8 mouse cellular contexts compared by ENCODE assay signal in the genomic region with DNA sequence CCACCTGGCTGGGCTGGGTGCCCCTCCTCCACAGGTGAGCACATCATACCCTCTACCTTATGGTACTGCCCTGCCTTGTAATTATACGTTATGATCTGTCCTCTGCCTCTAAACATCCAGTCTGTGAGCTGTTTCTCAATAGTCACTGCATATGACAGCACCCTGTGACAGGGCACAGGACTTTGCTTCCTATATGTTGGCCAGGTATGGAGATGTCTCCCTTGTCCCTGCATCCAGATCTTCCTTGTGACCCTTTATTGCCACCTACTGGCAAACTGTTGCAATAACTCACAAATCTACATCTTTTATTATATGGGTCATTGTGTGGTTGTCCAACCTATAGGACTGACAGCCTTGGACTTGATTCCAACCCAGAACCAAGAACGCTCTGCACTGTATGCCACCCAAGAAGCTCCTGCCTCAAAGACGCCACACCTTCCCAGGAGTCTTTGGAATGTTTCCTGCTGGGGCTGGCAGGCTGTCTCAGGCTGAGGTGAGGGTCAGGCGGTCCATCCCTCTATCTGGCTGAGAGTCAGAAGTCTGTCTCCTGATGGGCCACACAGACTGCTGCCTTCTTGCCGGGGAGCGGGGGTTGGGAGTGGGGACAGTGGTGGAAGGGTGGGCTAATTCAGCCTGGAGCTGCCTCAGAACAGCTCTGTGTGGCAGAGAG. TPM values are rescaled to one million over a fixed set of nuclear protein-coding genes. Genes with fewer than 3 reads are reported as not detected.
DNase-seq lines count a peak whose midpoint lies in the region; ATAC-seq and TF ChIP-seq lines count a peak whose summit lies in the region.

No protein-coding gene starts in this region.

- H3K4me3 ChIP-seq in thymus, adult 2 months (ENCODE audit: control insufficient read depth, insufficient read depth, low read length): no peak overlapping the region
- no peak overlapping the region for H3K4me3 ChIP-seq in forebrain, embryonic 15.5 days
- no peak overlapping the region for H3K4me3 ChIP-seq in intestine, postnatal 0 days (ENCODE audit: low read depth, low read length)
- H3K4me3 ChIP-seq in limb, embryonic 14.5 days (replicated peaks; ENCODE audit: low read length): no peak overlapping the region
- H3K4me3 ChIP-seq in neural tube, embryonic 11.5 days (ENCODE audit: low read depth, low read length): no peak overlapping the region

- DNase-seq in thymus, adult 2 months: peak; percentile 4
- no peak for DNase-seq in thymus, postnatal 4 days
- DNase-seq in cerebellum, adult 11 months: peak; percentile 38
- peak; percentile 67 for DNase-seq in limb, embryonic 14.5 days (ENCODE audit: low spot score)
- DNase-seq in neural tube, embryonic 11.5 days (ENCODE audit: low spot score): peak; percentile 19
- DNase-seq in natural killer cell, adult 2 months (ENCODE audit: low spot score in 2 of 2): no peak

- H3K4me1 ChIP-seq in thymus, adult 2 months (replicated peaks; ENCODE audit: control insufficient read depth, insufficient read depth, low read length): no peaks in the 10 kb centered on the region
- peaks cover 6% of the 10 kb centered on the region for H3K4me1 ChIP-seq in forebrain, embryonic 15.5 days
- H3K4me1 ChIP-seq in intestine, postnatal 0 days (replicated peaks; ENCODE audit: control insufficient read depth, insufficient read depth, low read length): no peaks in the 10 kb centered on the region
- H3K4me1 ChIP-seq in limb, embryonic 14.5 days (ENCODE audit: control insufficient read depth, insufficient read depth, low read length): no peaks in the 10 kb centered on the region
- peaks cover 4% of the 10 kb centered on the region; the same call in 1 of the 2 replicates for H3K4me1 ChIP-seq in neural tube, embryonic 11.5 days (ENCODE audit: control insufficient read depth, insufficient read depth, low read length)

- WGBS in thymus, adult 2 months: 65% methylated on average over 6 of the region's 6 CpGs
- 47% methylated on average over 6 of the region's 6 CpGs for WGBS in forebrain, embryonic 15.5 days
- 42% methylated on average over 6 of the region's 6 CpGs for WGBS in intestine, postnatal 0 days
- 39% methylated on average over 5 of the region's 6 CpGs for WGBS in limb, embryonic 14.5 days
- WGBS in neural tube, embryonic 11.5 days: 46% methylated on average over 6 of the region's 6 CpGs

- H3K9me3 ChIP-seq in forebrain, embryonic 15.5 days: no peaks in the 10 kb centered on the region
- no peaks in the 10 kb centered on the region for H3K9me3 ChIP-seq in intestine, postnatal 0 days (ENCODE audit: control insufficient read depth)
- H3K9me3 ChIP-seq in limb, embryonic 14.5 days (ENCODE audit: control insufficient read depth, low read length): no peaks in the 10 kb centered on the region
- H3K9me3 ChIP-seq in neural tube, embryonic 11.5 days (ENCODE audit: control insufficient read depth, low read length): no peaks in the 10 kb centered on the region

- H3K27ac ChIP-seq in thymus, adult 2 months (ENCODE audit: control insufficient read depth, insufficient read depth, low read length): no peak overlapping the region
- no peak overlapping the region for H3K27ac ChIP-seq in forebrain, embryonic 15.5 days (replicated peaks)
- H3K27ac ChIP-seq in intestine, postnatal 0 days (ENCODE audit: low read depth, low read length): no peak overlapping the region
- no peak overlapping the region for H3K27ac ChIP-seq in limb, embryonic 14.5 days (replicated peaks; ENCODE audit: low read depth, low read length)
- no peak overlapping the region for H3K27ac ChIP-seq in neural tube, embryonic 11.5 days (ENCODE audit: low read depth, low read length)

- no peak overlapping the region for H3K4me2 ChIP-seq in forebrain, embryonic 15.5 days (replicated peaks)
- no peak overlapping the region for H3K4me2 ChIP-seq in intestine, postnatal 0 days (replicated peaks; ENCODE audit: low read depth)
- H3K4me2 ChIP-seq in limb, embryonic 14.5 days (replicated peaks; ENCODE audit: low read depth, low read length, severe bottlenecking): no peak overlapping the region
- no peak overlapping the region for H3K4me2 ChIP-seq in neural tube, embryonic 11.5 days (ENCODE audit: low read depth)

- TF ChIP-seq POLR2A in thymus, adult 2 months (IDR thresholded peaks at IDR 0.05; ENCODE audit: control insufficient read depth, extremely low read depth, insufficient read depth, low read length, poor library complexity): no peak
- TF ChIP-seq POLR2A in limb, embryonic 14.5 days (IDR thresholded peaks at IDR 0.05; ENCODE audit: borderline replicate concordance, extremely low read depth, insufficient read depth, insufficient read length): no peak

- H3K27me3 ChIP-seq in thymus, adult 2 months (ENCODE audit: control insufficient read depth, insufficient read depth, low read length): no peaks in the 10 kb centered on the region
- H3K27me3 ChIP-seq in forebrain, embryonic 15.5 days: no peaks in the 10 kb centered on the region
- H3K27me3 ChIP-seq in intestine, postnatal 0 days (replicated peaks; ENCODE audit: control insufficient read depth, insufficient read depth, low read length): no peaks in the 10 kb centered on the region
- no peaks in the 10 kb centered on the region for H3K27me3 ChIP-seq in limb, embryonic 14.5 days (ENCODE audit: control insufficient read depth, insufficient read depth, low read length)
- no peaks in the 10 kb centered on the region for H3K27me3 ChIP-seq in neural tube, embryonic 11.5 days (ENCODE audit: control insufficient read depth, insufficient read depth, low read length)

- H3K36me3 ChIP-seq in thymus, adult 2 months (ENCODE audit: control insufficient read depth, insufficient read depth, low read length): no peaks in the 10 kb centered on the region
- no peaks in the 10 kb centered on the region for H3K36me3 ChIP-seq in forebrain, embryonic 15.5 days
- no peaks in the 10 kb centered on the region for H3K36me3 ChIP-seq in intestine, postnatal 0 days (ENCODE audit: control insufficient read depth, insufficient read depth)
- no peaks in the 10 kb centered on the region for H3K36me3 ChIP-seq in limb, embryonic 14.5 days (ENCODE audit: control insufficient read depth, insufficient read depth, low read length)
- H3K36me3 ChIP-seq in neural tube, embryonic 11.5 days (ENCODE audit: control insufficient read depth, insufficient read depth, low read length): no peaks in the 10 kb centered on the region

- TF ChIP-seq CTCF in thymus, adult 2 months (IDR thresholded peaks at IDR 0.05; ENCODE audit: borderline replicate concordance, control insufficient read depth, extremely low read depth, insufficient read depth, low read length, poor library complexity): no peak
- peak; percentile 98 for TF ChIP-seq CTCF in intestine, postnatal 0 days (IDR thresholded peaks at IDR 0.05; ENCODE audit: low read depth)

- peak; percentile 84 for ATAC-seq in forebrain, embryonic 15.5 days (replicated peaks)
- ATAC-seq in intestine, postnatal 0 days: peak; percentile 97
- peak; percentile 69; the same call in 1 of the 2 replicates for ATAC-seq in limb, embryonic 14.5 days (ENCODE audit: low FRiP score, low read depth)
- peak; percentile 43 for ATAC-seq in neural tube, embryonic 11.5 days (ENCODE audit: insufficient read depth, low FRiP score, low TSS enrichment)

- no peak overlapping the region for H3K9ac ChIP-seq in forebrain, embryonic 15.5 days (replicated peaks)
- no peak overlapping the region for H3K9ac ChIP-seq in intestine, postnatal 0 days (ENCODE audit: low read depth, low read length)
- no peak overlapping the region for H3K9ac ChIP-seq in limb, embryonic 14.5 days (ENCODE audit: low read depth, low read length, severe bottlenecking)
- H3K9ac ChIP-seq in neural tube, embryonic 11.5 days (ENCODE audit: low read length): no peak overlapping the region

RNA-seq across cellular contexts. Expression of a gene that starts 46.2 kb away (rescaled TPM):
- 0.78 and 0.84 TPM in 2 replicates for polyA plus RNA-seq in thymus, adult 2 months (2012; rRNA removed)
- 17.1 and 18.1 TPM in 2 replicates for polyA plus RNA-seq in forebrain, embryonic 15.5 days (2015; fragmentation: Nextera tagmentation; extraction: Ambion mirVana)
- polyA plus RNA-seq in intestine, postnatal 0 days (2015; fragmentation: Nextera tagmentation; extraction: Ambion mirVana): 1.1 and 1.2 TPM in 2 replicates
- polyA plus RNA-seq in limb, embryonic 14.5 days (2012; rRNA removed): 1.6 and 1.9 TPM in 2 replicates
- 2.0 and 2.9 TPM in 2 replicates for polyA plus RNA-seq in limb, embryonic 14.5 days (2014; fragmentation: Nextera tagmentation; extraction: Ambion mirVana)
- 4.4 and 4.5 TPM in 2 replicates for polyA plus RNA-seq in neural tube, embryonic 11.5 days (2014; fragmentation: Nextera tagmentation; extraction: Ambion mirVana)

Comparison
In these comparisons a context has a peak if more than half of its experiments do, and no peak if none do; other contexts are left out.
1. DNase-seq: peak in thymus, adult 2 months (single experiment), cerebellum, adult 11 months (single experiment), limb, embryonic 14.5 days (single experiment) and neural tube, embryonic 11.5 days (single experiment); none in thymus, postnatal 4 days (single experiment) and natural killer cell, adult 2 months (0 of 2).
2. ATAC-seq: peak in every context shown above with its lines; median percentile 97 in intestine, postnatal 0 days; 84 in forebrain, embryonic 15.5 days; 69 in limb, embryonic 14.5 days; 43 in neural tube, embryonic 11.5 days.